Mouse (Mus musculus): ENCODE data around the gene Zc3hav1.

Gene Zc3hav1

GRCm38 (mm10) chr6:38297580-38298245, 56.7 kb downstream of the Zc3hav1 start:
- DNase-seq (ENCODE audit: low read depth): peak; percentile 17

GRCm38 (mm10) chr6:38293708-38294107, 60.7 kb downstream of the Zc3hav1 start:
- no peak for DNase-seq (ENCODE audit: low read depth)

- no peak for DNase-seq (ENCODE audit: low read depth)
Measured at GRCm38 (mm10) chr6:38292871-38293646, 61.3 kb downstream of the Zc3hav1 start.

GRCm38 (mm10) chr6:38284422-38284821, 70.0 kb downstream of the Zc3hav1 start:
- no peak for DNase-seq (ENCODE audit: low read depth)

- DNase-seq (ENCODE audit: low read depth): no peak
Measured at GRCm38 (mm10) chr6:38264466-38264865, 89.9 kb downstream of the Zc3hav1 start.

- peak; percentile 9 for DNase-seq (ENCODE audit: low read depth)
Measured at GRCm38 (mm10) chr6:38263393-38264159, 90.8 kb downstream of the Zc3hav1 start.

- no peak for DNase-seq (ENCODE audit: low read depth)
Measured at GRCm38 (mm10) chr6:38261877-38262276, 92.5 kb downstream of the Zc3hav1 start.

GRCm38 (mm10) chr6:38257506-38257905, 96.9 kb downstream of the Zc3hav1 start:
- no peak for DNase-seq (ENCODE audit: low read depth)

GRCm38 (mm10) chr6:38256793-38257192, 97.6 kb downstream of the Zc3hav1 start:
- DNase-seq (ENCODE audit: low read depth): no peak

- no peak for DNase-seq (ENCODE audit: low read depth)
Measured at GRCm38 (mm10) chr6:38255794-38256193, 98.6 kb downstream of the Zc3hav1 start.
